Mouse (Mus musculus): ENCODE results near the gene Cenpk. TPM values are rescaled to one million over a fixed set of nuclear protein-coding genes. Genes with fewer than 3 reads are reported as not detected.

The Cenpk gene
- 4.4 TPM for polyA plus RNA-seq (2014; fragmentation: Illumina TruSeq; extraction: RNeasy Lipid Tissue Mini Kit (QIAGEN cat#74804); ENCODE audit: low read depth, low replicate concordance)

GRCm38 (mm10) chr13:104228384-104229066, at the start of gene Cenpk, which contains the start of gene Ppwd1:
Cenpk (plus strand) TSS chr13:104228611.
Ppwd1 (minus strand) TSS chr13:104228843.

GRCm38 (mm10) chr13:104178650-104179121, 49.7 kb upstream of the Cenpk start, which contains the start of gene Trim23:
Trim23 (plus strand) TSS chr13:104178797.

GRCm38 (mm10) chr13:104287366-104288225, 59.2 kb downstream of the Cenpk start, which contains the start of gene Adamts6:
Adamts6 (plus strand) TSS chr13:104287835.

Other genes with a start within 250 kb of the Cenpk start
- 58.9 TPM for gene Nln, start 119.0 kb upstream of the Cenpk start, polyA plus RNA-seq (2014; fragmentation: Illumina TruSeq; extraction: RNeasy Lipid Tissue Mini Kit (QIAGEN cat#74804); ENCODE audit: low read depth, low replicate concordance)
- gene Sgtb, start 118.9 kb upstream of the Cenpk start, polyA plus RNA-seq (2014; fragmentation: Illumina TruSeq; extraction: RNeasy Lipid Tissue Mini Kit (QIAGEN cat#74804); ENCODE audit: low read depth, low replicate concordance) = 3.8 TPM
- gene Trappc13, start 50.1 kb upstream of the Cenpk start, polyA plus RNA-seq (2014; fragmentation: Illumina TruSeq; extraction: RNeasy Lipid Tissue Mini Kit (QIAGEN cat#74804); ENCODE audit: low read depth, low replicate concordance) = 78.5 TPM
- 71.4 TPM for gene Trim23, start 49.8 kb upstream of the Cenpk start, polyA plus RNA-seq (2014; fragmentation: Illumina TruSeq; extraction: RNeasy Lipid Tissue Mini Kit (QIAGEN cat#74804); ENCODE audit: low read depth, low replicate concordance)
- 28.7 TPM for gene Ppwd1, start 232 bp downstream of the Cenpk start, polyA plus RNA-seq (2014; fragmentation: Illumina TruSeq; extraction: RNeasy Lipid Tissue Mini Kit (QIAGEN cat#74804); ENCODE audit: low read depth, low replicate concordance)
- 5.7 TPM for gene Adamts6, start 59.2 kb downstream of the Cenpk start, polyA plus RNA-seq (2014; fragmentation: Illumina TruSeq; extraction: RNeasy Lipid Tissue Mini Kit (QIAGEN cat#74804); ENCODE audit: low read depth, low replicate concordance)

All from kidney, adult 10 weeks (tissue).